Mouse (Mus musculus) stomach, postnatal 0 days (tissue): ENCODE results near the gene Tas2r135. TPM values are rescaled to one million over a fixed set of nuclear protein-coding genes. Genes with fewer than 3 reads are reported as not detected.

Source experiments
- ATAC-seq: fragments of 200-750 bp; cut with Nextera tagmentation; 2 replicates; pipeline ENCODE4 v1.8.0; 2017; ENCODE audit not compliant: low FRiP score, low TSS enrichment
- DNase-seq: peaks from one replicate; pipeline ENCODE4 v3.0.0-alpha.2; 2016; ENCODE audit warnings: low spot score
- H3K27ac ChIP-seq: fragments of 300-500 bp; sonication (generic); replicated peaks from 2 replicates; pipeline ENCODE4 v1.5.1; 2014; ENCODE audit warnings: mild to moderate bottlenecking, control low read depth
- H3K27me3 ChIP-seq: fragments of 300-500 bp; sonication (generic); 2 replicates; pipeline ENCODE4 v1.6.1; 2014; ENCODE audit warnings: low read length; ENCODE audit not compliant: control insufficient read depth, insufficient read depth
- H3K36me3 ChIP-seq: fragments of 300-500 bp; sonication (generic); 2 replicates; pipeline ENCODE4 v1.6.1; 2014; ENCODE audit warnings: low read length, mixed read lengths; ENCODE audit not compliant: control insufficient read depth, insufficient read depth
- H3K4me1 ChIP-seq: fragments of 300-500 bp; sonication (generic); replicated peaks from 2 replicates; pipeline ENCODE4 v1.6.1; 2014; ENCODE audit warnings: antibody characterized with exemption; ENCODE audit not compliant: control insufficient read depth, insufficient read depth
- H3K4me2 ChIP-seq: fragments of 300-500 bp; sonication (generic); replicated peaks from 2 replicates; pipeline ENCODE4 v1.6.1; 2014; ENCODE audit warnings: low read depth, mild to moderate bottlenecking, control low read depth, moderate library complexity
- H3K4me3 ChIP-seq: fragments of 300-500 bp; sonication (generic); 2 replicates; pipeline ENCODE4 v1.5.1; 2014; ENCODE audit warnings: low read depth, low read length, control low read depth
- H3K9ac ChIP-seq: fragments of 300-500 bp; sonication (generic); 2 replicates; pipeline ENCODE4 v1.6.1; 2014; ENCODE audit warnings: mild to moderate bottlenecking, low read length, control low read depth, mixed read lengths
- H3K9me3 ChIP-seq: fragments of 300-500 bp; sonication (generic); 2 replicates; pipeline ENCODE4 v1.6.1; 2016; ENCODE audit warnings: low read length; ENCODE audit not compliant: control insufficient read depth
- CTCF ChIP-seq: IDR thresholded peaks from 2 replicates; pipeline ENCODE4 v1.5.1; 2016; ENCODE audit warnings: antibody characterized with exemption, low read depth, mild to moderate bottlenecking, moderate library complexity
- EP300 ChIP-seq: optimal IDR thresholded peaks from 2 replicates; pipeline ENCODE3; 2016; ENCODE audit warnings: antibody characterized with exemption
- WGBS: fragments of 180-500 bp; shearing (Covaris S2); extraction: QIAGEN DNeasy Blood & Tissue Kit; methylation state at CpG from one replicate; pipeline ENCODE4 v1.1.7; 2014; 5-methylcytosine and 5-hydroxymethylcytosine counted together
- polyA plus RNA-seq: library from polyadenylated mRNA; unstranded; fragments of >200 nt; fragmentation: Nextera tagmentation; extraction: Ambion mirVana; gene quantifications from 2 replicates; pipeline ENCODE4 v1.2.1, GENCODE M21; 2015

Gene Tas2r135
- polyA plus RNA-seq, 1 experiment from 2014 or later: not detected

- 24% methylated on average over 2 of the region's 2 CpGs for WGBS
- H3K9me3 ChIP-seq: no peaks in the 10 kb centered on the region
- DNase-seq (no peak), ATAC-seq (no peak)
- no peak overlapping the region for H3K4me2 ChIP-seq
- H3K9ac ChIP-seq: no peak overlapping the region
- no peaks in the 10 kb centered on the region for H3K4me1 ChIP-seq
- no peak overlapping the region for H3K4me3 ChIP-seq
- H3K27me3 ChIP-seq: no peaks in the 10 kb centered on the region
- no peak for TF ChIP-seq CTCF
- TF ChIP-seq EP300: no peak
- H3K27ac ChIP-seq: no peak overlapping the region
- no peaks in the 10 kb centered on the region for H3K36me3 ChIP-seq
Measured at GRCm38 (mm10) chr6:42444491-42444890, 39.3 kb downstream of the Tas2r135 start.

- Histone ChIP-seq H3K4me3 (no peak overlapping the region), H3K4me2 (no peak overlapping the region), H3K36me3 (no peaks in the 10 kb centered on the region), H3K27ac (no peak overlapping the region), H3K9ac (no peak overlapping the region), H3K4me1 (no peaks in the 10 kb centered on the region), H3K9me3 (no peaks in the 10 kb centered on the region), H3K27me3 (no peaks in the 10 kb centered on the region)
- ATAC-seq (no peak), DNase-seq (no peak)
- WGBS: 84% methylated on average over 2 of the region's 2 CpGs
- TF ChIP-seq CTCF (no peak), EP300 (no peak)
Measured at GRCm38 (mm10) chr6:42447381-42447780, 42.1 kb downstream of the Tas2r135 start.

Other genes starting within 250 kb of the Tas2r135 start
- gene Tas2r144, start 190.1 kb upstream of the Tas2r135 start, polyA plus RNA-seq: not detected in 2 replicates
- 56.7 and 60.5 TPM in 2 replicates for gene Gstk1, start 159.5 kb upstream of the Tas2r135 start, polyA plus RNA-seq
- gene Tmem139, start 143.5 kb upstream of the Tas2r135 start, polyA plus RNA-seq: 24.6 and 28.2 TPM in 2 replicates
- 20.2 and 21.6 TPM in 2 replicates for gene Casp2, start 140.4 kb upstream of the Tas2r135 start, polyA plus RNA-seq
- 0.06 and 0.12 TPM in 2 replicates for gene Clcn1, start 118.7 kb upstream of the Tas2r135 start, polyA plus RNA-seq
- gene Fam131b, start 80.8 kb upstream of the Tas2r135 start, polyA plus RNA-seq: 0.10 and 0.12 TPM in 2 replicates
- gene Zyx, start 55.8 kb upstream of the Tas2r135 start, polyA plus RNA-seq: 60.5 and 68.0 TPM in 2 replicates
- gene Epha1, start 32.2 kb upstream of the Tas2r135 start, polyA plus RNA-seq: 19.9 and 20.1 TPM in 2 replicates
- not detected in 2 replicates for gene Tas2r143, start 5.2 kb upstream of the Tas2r135 start, polyA plus RNA-seq
- gene Tas2r126, start 29.1 kb downstream of the Tas2r135 start, polyA plus RNA-seq: not detected in 2 replicates
- gene Olfr458, start 59.8 kb downstream of the Tas2r135 start, polyA plus RNA-seq: not detected in 2 replicates
- gene Olfr457, start 70.9 kb downstream of the Tas2r135 start, polyA plus RNA-seq: 0.02 TPM in 1 of 2 replicates, not detected in the other
- not detected in 2 replicates for gene Olfr456, start 81.8 kb downstream of the Tas2r135 start, polyA plus RNA-seq
- not detected in 2 replicates for gene Olfr455, start 142.2 kb downstream of the Tas2r135 start, polyA plus RNA-seq
- gene Tcaf3, start 192.3 kb downstream of the Tas2r135 start, polyA plus RNA-seq: not detected in 2 replicates
- 10.0 and 11.5 TPM in 2 replicates for gene Tcaf2, start 239.8 kb downstream of the Tas2r135 start, polyA plus RNA-seq